Mouse (Mus musculus): ENCODE measurements around the gene Wipf3. TPM values are rescaled to one million over a fixed set of nuclear protein-coding genes. Genes with fewer than 3 reads are reported as not detected.

Gene Wipf3
- 1.1 and 1.4 TPM in 2 replicates for polyA plus RNA-seq (2016; fragmentation: Nextera tagmentation; extraction: Ambion mirVana)

DNA sequence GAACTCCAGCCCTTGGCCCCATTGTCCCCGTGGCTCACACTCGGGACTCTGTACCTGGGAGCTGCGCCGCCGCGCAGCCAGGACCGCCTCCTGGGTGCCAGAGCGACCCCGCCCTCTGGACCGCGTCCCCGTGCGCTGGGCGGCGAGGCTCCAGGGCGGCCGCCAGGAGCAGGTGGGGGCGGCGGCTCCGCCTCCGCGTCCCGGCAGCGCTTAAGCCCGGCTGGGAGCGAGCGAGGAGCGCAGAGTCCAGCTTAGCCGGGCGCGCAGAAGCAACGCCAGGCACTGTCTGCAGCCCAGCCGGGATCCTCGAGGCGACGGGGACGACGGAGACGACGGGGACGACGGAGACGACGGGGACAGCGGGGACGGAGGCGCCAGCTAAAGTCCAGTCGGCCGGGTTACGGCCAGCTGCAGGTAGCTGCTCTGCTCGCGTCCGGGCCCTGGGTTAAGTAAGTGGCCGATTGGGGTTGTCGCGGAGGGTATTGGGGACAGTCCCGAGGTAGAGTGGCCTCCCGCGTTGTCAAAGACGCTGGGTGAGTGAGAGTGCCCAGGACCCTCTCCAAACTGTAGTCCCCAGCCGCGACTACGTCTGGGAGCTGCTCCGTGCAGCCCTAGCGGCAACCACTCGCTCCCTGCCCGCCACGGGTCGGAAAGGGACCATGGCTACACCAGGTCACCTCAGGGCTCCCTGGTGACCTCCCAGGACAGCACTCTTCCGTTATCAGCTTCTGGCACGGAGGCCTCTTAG lies at the start of gene Wipf3:
Gene Wipf3 (plus strand): TSS at position 157 of the 748 bp plus-strand sequence.
- peaks cover 64% of the 10 kb centered on the region for H3K27me3 ChIP-seq (replicated peaks; ENCODE audit: low read depth, poor library complexity, severe bottlenecking)
- no peaks in the 10 kb centered on the region for H3K36me3 ChIP-seq (replicated peaks)
- peak within 1 kb of the TSS; percentile 72 for H3K4me3 ChIP-seq
- H3K27ac ChIP-seq (replicated peaks) = peak within 1 kb of the TSS; percentile 73
- H3K9me3 ChIP-seq = no peaks in the 10 kb centered on the region
- DNase-seq (ENCODE audit: low spot score) = peak; percentile 73
- whole genome bisulfite sequencing = under 1% methylated on average over 71 of the region's 71 CpGs
- H3K4me1 ChIP-seq = peaks cover 35% of the 10 kb centered on the region

DNA sequence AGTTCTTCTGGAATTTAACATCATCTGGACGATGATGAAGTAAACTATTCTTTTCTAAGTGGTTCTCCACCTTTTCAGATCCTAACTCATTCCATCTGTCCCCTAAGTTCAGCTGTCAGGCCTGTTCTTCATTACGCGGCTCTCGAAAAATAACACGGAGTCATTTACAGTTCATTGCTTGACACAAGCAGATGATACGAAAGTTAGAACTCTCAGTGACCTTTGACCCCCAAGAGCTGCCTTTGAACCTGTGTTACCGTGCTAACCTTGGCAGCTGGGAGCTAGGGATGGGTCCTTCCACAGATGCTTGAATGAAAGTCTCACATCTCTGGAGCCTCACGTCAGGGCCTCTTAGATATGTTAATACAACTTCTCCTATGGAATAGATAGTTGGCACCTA lies 46.8 kb upstream of the Wipf3 start:
- peak; percentile 80 for DNase-seq (ENCODE audit: low spot score)
- Histone ChIP-seq H3K27me3 (replicated peaks; ENCODE audit: low read depth, poor library complexity, severe bottlenecking) (0 out of 2 replicates have a peak, but pooled peaks cover 1% of the 10 kb centered on the region), H3K4me1 (peaks cover 37% of the 10 kb centered on the region)

DNA sequence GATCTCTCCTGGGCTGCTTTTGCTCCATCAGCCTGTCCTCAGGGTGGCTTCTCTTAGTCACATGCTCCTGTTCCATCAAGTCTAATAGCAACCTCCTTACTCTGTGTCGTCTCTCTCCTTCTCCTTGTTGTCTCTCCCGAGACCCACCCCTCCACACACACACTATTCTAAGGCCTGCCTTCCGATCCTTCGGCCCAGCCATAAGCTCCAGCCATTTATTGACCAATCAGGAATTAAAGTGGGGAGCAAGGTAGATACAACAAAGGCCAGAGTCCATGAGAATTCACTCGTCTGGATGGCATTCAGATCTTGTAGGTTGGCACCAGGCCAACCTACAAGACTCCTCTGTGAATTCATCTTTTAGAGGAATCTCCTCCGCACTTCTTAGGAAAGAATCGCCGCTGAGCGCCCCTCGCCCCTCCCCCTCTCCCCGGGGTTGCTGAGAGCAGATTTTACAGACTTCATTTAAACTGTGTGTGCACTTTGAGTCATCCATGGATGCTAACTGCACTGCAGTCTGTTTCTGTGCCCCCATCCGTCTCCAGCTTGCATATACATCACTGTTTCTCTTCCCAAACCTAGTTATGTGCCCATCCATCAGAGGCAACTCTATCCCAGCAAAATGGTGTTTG lies 45.4 kb upstream of the Wipf3 start:
- DNase-seq (ENCODE audit: low spot score) = no peak
- Histone ChIP-seq H3K36me3 (replicated peaks) (no peaks in the 10 kb centered on the region), H3K9me3 (no peaks in the 10 kb centered on the region), H3K4me3 (no peak overlapping the region), H3K4me1 (peaks cover 50% of the 10 kb centered on the region), H3K27me3 (replicated peaks; ENCODE audit: low read depth, poor library complexity, severe bottlenecking) (no peaks in the 10 kb centered on the region), H3K27ac (replicated peaks) (0 out of 2 replicates have a peak overlapping the region, but pooled peaks have one; percentile 40)
- WGBS = 75% methylated on average over 12 of the region's 12 CpGs

More for the DNA sequence above, 46.8 kb upstream of the Wipf3 start:
- H3K27ac ChIP-seq (replicated peaks) = no peak overlapping the region
- WGBS = 31% methylated on average over 8 of the region's 8 CpGs
- H3K4me3 ChIP-seq = no peak overlapping the region
- no peaks in the 10 kb centered on the region for H3K36me3 ChIP-seq (replicated peaks)
- H3K9me3 ChIP-seq = no peaks in the 10 kb centered on the region

DNA sequence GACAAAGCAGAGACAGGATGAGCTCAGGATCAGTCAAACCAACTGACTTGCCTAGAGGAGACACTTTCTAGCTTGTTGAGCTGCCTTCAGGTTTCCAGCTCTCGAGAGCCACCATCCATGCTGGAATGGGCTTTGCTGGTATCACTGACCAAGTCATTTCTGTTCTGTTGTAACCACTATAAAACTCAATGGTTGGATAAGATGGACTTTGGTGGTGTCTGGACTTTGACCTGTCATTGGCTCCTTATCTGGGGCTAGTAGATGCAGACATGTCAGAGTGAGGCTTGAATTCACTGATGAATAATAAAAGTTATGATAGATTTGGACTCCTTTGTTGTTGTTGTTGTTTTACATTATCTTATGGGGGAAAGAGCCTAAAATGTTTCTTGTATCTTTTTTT lies 44.6 kb upstream of the Wipf3 start:
- Histone ChIP-seq H3K27me3 (replicated peaks; ENCODE audit: low read depth, poor library complexity, severe bottlenecking) (0 out of 2 replicates have a peak, but pooled peaks cover 3% of the 10 kb centered on the region), H3K9me3 (no peaks in the 10 kb centered on the region), H3K4me1 (peaks cover 56% of the 10 kb centered on the region), H3K36me3 (replicated peaks) (no peaks in the 10 kb centered on the region), H3K27ac (replicated peaks) (no peak overlapping the region), H3K4me3 (no peak overlapping the region)
- DNase-seq (ENCODE audit: low spot score) = no peak
- 92% methylated on average over 1 of the region's 1 CpGs for WGBS

DNA sequence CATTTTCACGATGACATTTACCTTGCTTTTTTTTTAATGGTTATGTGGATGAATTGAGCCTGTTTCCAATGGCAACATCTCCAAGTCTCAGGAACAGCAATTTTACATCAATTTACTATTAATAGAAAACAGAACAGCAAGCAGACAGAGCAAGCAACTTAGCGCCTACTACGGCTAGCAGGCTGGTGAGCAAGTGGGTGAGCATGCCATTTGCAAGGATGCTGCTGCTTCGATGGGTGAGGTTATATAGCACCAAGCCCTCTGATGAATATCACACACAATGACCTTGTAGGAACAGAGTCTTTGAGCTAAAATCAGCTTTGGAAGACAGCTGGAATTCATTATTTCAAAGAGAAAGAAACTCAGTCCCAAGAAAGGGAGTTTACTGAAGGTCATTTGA lies 43.0 kb upstream of the Wipf3 start:
- 46% methylated on average over 4 of the region's 4 CpGs for WGBS
- no peaks in the 10 kb centered on the region for H3K36me3 ChIP-seq (replicated peaks)
- DNase-seq (ENCODE audit: low spot score) = no peak
- H3K9me3 ChIP-seq = no peaks in the 10 kb centered on the region
- peaks cover 15% of the 10 kb centered on the region; the same call in 1 of the 2 replicates for H3K27me3 ChIP-seq (replicated peaks; ENCODE audit: low read depth, poor library complexity, severe bottlenecking)
- H3K4me1 ChIP-seq = peaks cover 56% of the 10 kb centered on the region
- no peak overlapping the region for H3K27ac ChIP-seq (replicated peaks)
- no peak overlapping the region for H3K4me3 ChIP-seq

DNA sequence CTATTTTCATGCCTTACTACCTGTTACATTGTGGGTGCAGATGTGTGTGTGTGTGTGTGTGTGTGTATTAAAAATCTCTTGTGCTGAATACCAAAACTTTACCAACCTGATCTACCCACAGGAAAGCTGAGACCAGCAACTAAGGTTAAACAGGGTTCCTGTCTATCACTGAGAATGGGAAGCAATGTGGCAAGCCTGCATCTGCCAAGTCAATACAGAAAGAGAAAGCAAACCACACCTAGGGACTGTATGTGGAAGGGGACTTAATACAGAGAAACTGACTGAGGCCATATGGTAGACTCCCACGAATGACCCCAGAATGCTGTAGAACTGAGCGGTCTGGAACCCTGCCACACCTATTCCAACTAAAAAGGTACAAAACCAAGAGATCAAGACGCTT lies 42.4 kb upstream of the Wipf3 start:
- Histone ChIP-seq H3K9me3 (no peaks in the 10 kb centered on the region), H3K27me3 (replicated peaks; ENCODE audit: low read depth, poor library complexity, severe bottlenecking) (peaks cover 15% of the 10 kb centered on the region; the same call in 1 of the 2 replicates), H3K36me3 (replicated peaks) (no peaks in the 10 kb centered on the region), H3K4me3 (no peak overlapping the region), H3K4me1 (peaks cover 56% of the 10 kb centered on the region), H3K27ac (replicated peaks) (peak overlapping the region; percentile 5)
- WGBS = 80% methylated on average over 3 of the region's 3 CpGs
- DNase-seq (ENCODE audit: low spot score) = no peak

DNA sequence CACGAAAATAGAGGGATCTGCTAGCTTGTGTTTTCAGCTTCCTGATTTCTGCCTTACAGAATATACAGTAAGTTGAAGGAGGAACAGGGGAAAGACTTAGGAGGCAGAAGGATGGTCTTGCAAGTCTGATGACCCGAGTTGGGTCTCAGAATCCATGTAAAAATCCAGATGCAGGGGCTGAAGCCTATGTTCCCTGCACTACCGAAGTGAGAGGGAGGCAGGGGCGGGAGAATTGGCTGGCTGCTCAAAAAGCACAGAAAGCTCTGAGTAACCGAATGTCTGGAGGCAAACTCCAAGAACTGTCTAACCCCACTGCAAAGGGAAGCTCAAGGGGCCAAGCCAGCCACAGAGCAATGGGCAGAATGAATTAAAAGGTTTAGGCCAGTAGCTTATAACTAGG lies 41.7 kb upstream of the Wipf3 start:
- 72% methylated on average over 5 of the region's 5 CpGs for WGBS
- no peaks in the 10 kb centered on the region for H3K36me3 ChIP-seq (replicated peaks)
- peaks cover 52% of the 10 kb centered on the region for H3K4me1 ChIP-seq
- peaks cover 22% of the 10 kb centered on the region for H3K27me3 ChIP-seq (replicated peaks; ENCODE audit: low read depth, poor library complexity, severe bottlenecking)
- H3K27ac ChIP-seq (replicated peaks) = peak overlapping the region; percentile 5; the same call in 1 of the 2 replicates
- no peak overlapping the region for H3K4me3 ChIP-seq
- no peak for DNase-seq (ENCODE audit: low spot score)
- no peaks in the 10 kb centered on the region for H3K9me3 ChIP-seq

DNA sequence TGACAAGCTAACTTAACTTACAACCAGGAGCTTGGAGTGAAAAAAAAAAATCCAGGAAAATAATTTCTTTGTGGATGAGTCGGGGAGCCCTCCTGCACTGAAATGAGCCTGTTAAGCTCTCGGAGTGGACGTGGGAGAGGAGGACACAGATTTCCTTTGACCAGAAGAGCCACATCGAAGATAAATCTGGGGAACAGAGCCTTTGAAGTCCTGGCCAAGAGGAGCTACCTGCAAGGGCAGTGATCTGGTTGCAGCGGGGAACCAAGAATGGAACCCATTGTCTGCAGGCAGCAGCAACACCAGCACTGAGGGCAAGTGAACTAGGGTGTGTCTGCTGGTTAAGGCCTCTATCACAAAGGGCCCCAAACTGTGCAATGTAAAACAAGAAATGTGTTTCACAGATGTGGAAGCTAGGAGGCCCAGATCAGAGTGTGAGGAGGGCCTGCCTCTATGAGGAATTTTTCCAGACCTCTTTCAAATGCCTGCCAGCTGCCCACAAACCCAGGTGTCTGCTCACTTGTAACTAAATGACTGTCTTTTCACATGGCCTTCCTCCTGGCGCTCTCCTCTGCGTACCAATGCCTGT lies 40.6 kb upstream of the Wipf3 start:
- peak overlapping the region; percentile 67 for H3K27ac ChIP-seq (replicated peaks)
- no peaks in the 10 kb centered on the region for H3K36me3 ChIP-seq (replicated peaks)
- H3K27me3 ChIP-seq (replicated peaks; ENCODE audit: low read depth, poor library complexity, severe bottlenecking) = peaks cover 32% of the 10 kb centered on the region
- H3K9me3 ChIP-seq = no peaks in the 10 kb centered on the region
- no peak for DNase-seq (ENCODE audit: low spot score)
- H3K4me3 ChIP-seq = no peak overlapping the region
- H3K4me1 ChIP-seq = peaks cover 44% of the 10 kb centered on the region
- WGBS = 61% methylated on average over 7 of the region's 7 CpGs

DNA sequence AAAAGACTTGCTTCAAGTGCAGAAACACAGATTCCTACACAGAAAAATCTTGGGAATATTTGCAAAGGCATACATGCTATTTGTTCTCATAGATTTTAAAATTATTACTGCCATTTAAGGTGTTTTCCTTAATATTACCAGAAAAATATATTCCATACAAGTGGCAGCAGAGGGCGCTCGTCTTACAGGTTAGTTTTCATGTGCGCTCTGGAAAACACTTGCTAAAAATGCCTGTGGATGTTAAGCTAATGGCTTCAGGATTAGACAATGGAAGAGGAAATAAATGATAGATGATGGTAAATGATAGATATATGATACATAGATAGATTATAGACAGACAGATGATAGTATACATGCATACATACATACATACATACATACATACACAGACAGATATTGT lies 37.6 kb upstream of the Wipf3 start:
- H3K36me3 ChIP-seq (replicated peaks) = no peaks in the 10 kb centered on the region
- no peak overlapping the region for H3K4me3 ChIP-seq
- 6% methylated on average over 3 of the region's 3 CpGs for WGBS
- no peaks in the 10 kb centered on the region for H3K9me3 ChIP-seq
- DNase-seq (ENCODE audit: low spot score) = peak; percentile 52
- H3K27ac ChIP-seq (replicated peaks) = no peak overlapping the region
- H3K27me3 ChIP-seq (replicated peaks; ENCODE audit: low read depth, poor library complexity, severe bottlenecking) = peaks cover 43% of the 10 kb centered on the region
- H3K4me1 ChIP-seq = peaks cover 36% of the 10 kb centered on the region

DNA sequence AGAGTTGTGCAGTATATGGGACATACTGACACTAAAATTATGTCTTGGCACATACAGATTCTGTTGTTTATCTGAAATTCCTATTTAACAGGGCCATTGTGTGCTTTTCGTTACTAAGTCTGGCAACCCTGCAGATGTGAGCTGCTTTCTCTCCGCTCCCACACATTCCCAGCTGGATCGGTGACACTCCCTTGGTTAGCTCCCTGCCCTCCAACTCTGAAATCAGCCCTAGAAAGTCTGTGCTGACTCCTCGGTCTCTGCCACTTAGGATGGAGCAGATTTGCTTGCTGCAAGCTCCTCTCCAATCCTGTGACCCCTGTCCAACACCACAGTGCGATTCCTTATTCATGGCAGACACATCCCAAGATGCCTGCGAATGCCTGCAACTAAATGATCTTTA lies 35.5 kb upstream of the Wipf3 start:
- peaks cover 43% of the 10 kb centered on the region for H3K27me3 ChIP-seq (replicated peaks; ENCODE audit: low read depth, poor library complexity, severe bottlenecking)
- peaks cover 26% of the 10 kb centered on the region for H3K4me1 ChIP-seq
- WGBS = 81% methylated on average over 6 of the region's 6 CpGs
- no peaks in the 10 kb centered on the region for H3K9me3 ChIP-seq
- no peak for DNase-seq (ENCODE audit: low spot score)
- no peak overlapping the region for H3K27ac ChIP-seq (replicated peaks)
- H3K4me3 ChIP-seq = no peak overlapping the region
- no peaks in the 10 kb centered on the region for H3K36me3 ChIP-seq (replicated peaks)

DNA sequence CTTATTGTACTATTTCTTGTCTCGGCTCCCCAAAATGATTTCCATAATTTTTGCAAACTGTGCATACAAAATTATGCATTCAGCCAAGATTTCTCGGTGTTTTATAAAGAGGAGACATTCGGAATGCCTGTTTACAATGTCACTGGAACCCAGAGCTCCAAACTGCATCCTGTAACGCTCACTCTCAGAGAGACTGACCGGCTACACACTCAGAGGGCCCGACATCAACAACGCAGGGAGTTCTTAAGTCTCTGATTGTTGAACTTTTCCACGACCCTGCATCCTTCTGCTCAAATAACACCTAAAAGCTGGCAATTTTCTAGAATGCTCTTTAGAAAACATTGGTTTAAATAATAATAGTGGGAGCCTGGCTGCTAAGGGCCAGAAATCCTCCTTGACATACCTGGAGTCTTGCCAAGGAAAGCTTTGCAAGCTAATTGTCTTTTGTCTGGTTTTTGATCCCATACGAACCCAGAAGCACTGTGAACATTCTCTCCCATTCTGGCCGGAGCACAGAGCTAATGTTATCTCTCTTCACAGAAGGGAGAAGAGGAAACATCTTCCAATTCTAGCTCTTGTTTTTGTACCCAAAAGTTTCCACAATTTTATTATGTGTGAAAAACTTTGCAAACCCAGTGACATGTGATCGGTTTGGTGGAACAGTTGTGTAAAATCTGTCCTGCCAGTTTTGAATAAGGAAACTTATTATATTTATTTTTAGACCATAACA lies 30.0 kb upstream of the Wipf3 start:
- 63% methylated on average over 11 of the region's 11 CpGs for WGBS
- H3K4me1 ChIP-seq = peaks cover 31% of the 10 kb centered on the region
- DNase-seq (ENCODE audit: low spot score) = no peak
- no peak overlapping the region for H3K27ac ChIP-seq (replicated peaks)
- no peak overlapping the region for H3K4me3 ChIP-seq
- no peaks in the 10 kb centered on the region for H3K9me3 ChIP-seq
- peaks cover 7% of the 10 kb centered on the region; the same call in 1 of the 2 replicates for H3K27me3 ChIP-seq (replicated peaks; ENCODE audit: low read depth, poor library complexity, severe bottlenecking)
- no peaks in the 10 kb centered on the region for H3K36me3 ChIP-seq (replicated peaks)

DNA sequence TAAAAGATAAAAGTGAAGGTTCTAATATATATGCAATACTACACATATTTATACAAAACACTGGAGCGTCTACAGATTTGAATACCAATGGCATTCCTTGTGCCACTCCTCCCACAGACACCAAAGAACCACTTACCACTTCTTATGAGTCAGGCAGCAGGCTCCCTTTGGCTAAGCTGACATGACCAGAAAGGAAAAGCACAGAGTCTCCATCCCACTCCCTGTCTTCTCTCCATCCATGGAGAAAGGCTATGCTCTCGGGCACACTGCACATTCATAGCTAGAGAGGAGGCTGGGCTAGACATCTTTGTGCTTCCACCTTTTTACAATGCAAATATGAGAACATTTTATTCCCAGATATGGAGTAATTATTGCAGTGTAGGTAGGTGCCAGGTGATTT lies 27.9 kb upstream of the Wipf3 start:
- WGBS = 83% methylated on average over 2 of the region's 2 CpGs

More for the DNA sequence above, 27.9 kb upstream of the Wipf3 start:
- Histone ChIP-seq H3K36me3 (replicated peaks) (no peaks in the 10 kb centered on the region), H3K9me3 (no peaks in the 10 kb centered on the region), H3K4me3 (no peak overlapping the region), H3K4me1 (peaks cover 25% of the 10 kb centered on the region), H3K27ac (replicated peaks) (no peak overlapping the region), H3K27me3 (replicated peaks; ENCODE audit: low read depth, poor library complexity, severe bottlenecking) (no peaks in the 10 kb centered on the region)
- no peak for DNase-seq (ENCODE audit: low spot score)
